Mouse (Mus musculus) CH12.LX (cell line): ENCODE results near the gene Nbas. TPM values are rescaled to one million over a fixed set of nuclear protein-coding genes. Genes with fewer than 3 reads are reported as not detected.

Experiments used
- DNase-seq: peaks from one replicate; pipeline ENCODE4 v3.0.0-alpha.2; 2013; ENCODE audit errors: extremely low read depth
- H3K27ac ChIP-seq: 2 replicates; pipeline ENCODE4 v1.5.1; 2012; ENCODE audit warnings: low read depth, mild to moderate bottlenecking, control low read depth, moderate library complexity; ENCODE audit not compliant: insufficient read depth
- H3K27me3 ChIP-seq: replicated peaks from 2 replicates; pipeline ENCODE3; 2012; ENCODE audit warnings: inconsistent platforms
- H3K36me3 ChIP-seq, 2 experiments: replicated peaks in 1 of 2; 2 replicates each; pipeline versions ENCODE3 to v1.6.1; 2012; ENCODE audit warnings: inconsistent platforms in 1 of 2, low read length in 1 of 2, mild to moderate bottlenecking in 1 of 2, mixed read lengths in 1 of 2, moderate library complexity in 1 of 2; ENCODE audit not compliant: control insufficient read depth in 1 of 2, insufficient read depth in 1 of 2
- H3K4me1 ChIP-seq, 2 experiments: 2 replicates each; pipeline ENCODE4 v1.6.1; 2012; ENCODE audit warnings: inconsistent platforms in 1 of 2, moderate library complexity in 1 of 2; ENCODE audit not compliant: insufficient read depth in 2 of 2, control insufficient read depth in 1 of 2
- H3K4me2 ChIP-seq: 2 replicates; pipeline ENCODE4 v1.6.1; 2012; ENCODE audit warnings: low read depth, mild to moderate bottlenecking, control low read depth; ENCODE audit not compliant: poor library complexity, insufficient read depth, severe bottlenecking
- H3K4me3 ChIP-seq, 3 experiments: fragments of 150-350 bp in 1 of 3; sonication (generic) in 1 of 3; replicated peaks in 1 of 3; 2 replicates each; pipeline versions ENCODE3 to v1.5.1; 2011 to 2012; ENCODE audit warnings: low read depth in 2 of 3, low read length in 2 of 3, mild to moderate bottlenecking in 2 of 3, moderate library complexity in 2 of 3, control low read depth in 1 of 3, improper control_type of control experiment in 1 of 3, inconsistent platforms in 1 of 3, mixed read lengths in 1 of 3; ENCODE audit not compliant: poor library complexity in 1 of 3
- H3K79me2 ChIP-seq: replicated peaks from 2 replicates; pipeline ENCODE4 v1.6.1; 2012; ENCODE audit warnings: mild to moderate bottlenecking, moderate library complexity; ENCODE audit not compliant: control insufficient read depth, poor library complexity, insufficient read depth, severe bottlenecking; ENCODE audit errors: extremely low read depth
- H3K9ac ChIP-seq: 2 replicates; pipeline ENCODE4 v1.6.1; 2012; ENCODE audit warnings: low read depth, mild to moderate bottlenecking, control low read depth, moderate library complexity; ENCODE audit not compliant: insufficient read depth
- H3K9me3 ChIP-seq: replicated peaks from 2 replicates; pipeline ENCODE3; 2012; ENCODE audit warnings: low read length, inconsistent platforms, mixed read lengths
- CHD1 ChIP-seq: IDR thresholded peaks from 2 replicates; pipeline ENCODE4 v1.6.1; 2012; ENCODE audit warnings: low read depth, low read length, improper control_type of control experiment, inconsistent platforms
- CHD2 ChIP-seq: IDR thresholded peaks from 2 replicates; pipeline ENCODE4 v1.6.1; 2011; ENCODE audit warnings: low read length, improper control_type of control experiment
- E2F4 ChIP-seq: IDR thresholded peaks from 2 replicates; pipeline ENCODE4 v1.6.1; 2011; ENCODE audit warnings: low read depth, low read length, improper control_type of control experiment; ENCODE audit not compliant: insufficient replicate concordance
- HCFC1 ChIP-seq: IDR thresholded peaks from 2 replicates; pipeline ENCODE4 v1.6.1; 2012; ENCODE audit warnings: low read depth, mild to moderate bottlenecking, inconsistent platforms, low read length, improper control_type of control experiment
- IRF4 ChIP-seq: IDR thresholded peaks from 2 replicates; pipeline ENCODE4 v1.6.1; 2014; ENCODE audit warnings: low read depth, mild to moderate bottlenecking, inconsistent platforms, low read length, improper control_type of control experiment
- JUND ChIP-seq: conservative IDR thresholded peaks from 2 replicates; pipeline ENCODE4 v1.6.1; 2011; ENCODE audit warnings: low read depth, low read length, improper control_type of control experiment
- MAFK ChIP-seq: IDR thresholded peaks from 2 replicates; pipeline ENCODE4 v1.6.1; 2011; ENCODE audit warnings: low read length, improper control_type of control experiment; ENCODE audit not compliant: insufficient replicate concordance
- MAZ ChIP-seq: IDR thresholded peaks from 2 replicates; pipeline ENCODE4 v1.6.1; 2012; ENCODE audit warnings: low read depth, mild to moderate bottlenecking, inconsistent platforms, low read length, improper control_type of control experiment, moderate library complexity
- MEF2A ChIP-seq: IDR thresholded peaks from 2 replicates; pipeline ENCODE4 v1.6.1; 2014; ENCODE audit warnings: low read depth, mild to moderate bottlenecking, inconsistent platforms, low read length, improper control_type of control experiment, borderline replicate concordance
- NELFE ChIP-seq: IDR thresholded peaks from 2 replicates; pipeline ENCODE4 v1.6.1; 2011; ENCODE audit warnings: low read depth, low read length, improper control_type of control experiment
- NRF1 ChIP-seq: IDR thresholded peaks from 2 replicates; pipeline ENCODE4 v1.6.1; 2014; ENCODE audit warnings: low read depth, mild to moderate bottlenecking, inconsistent platforms, low read length, improper control_type of control experiment, moderate library complexity
- PAX5 ChIP-seq: IDR thresholded peaks from 2 replicates; pipeline ENCODE4 v1.6.1; 2012; ENCODE audit warnings: low read length, inconsistent platforms, mixed read lengths
- POLR2A ChIP-seq: IDR thresholded peaks from 2 replicates; pipeline ENCODE4 v1.6.1; 2011; ENCODE audit warnings: low read depth, mild to moderate bottlenecking, improper control_type of control experiment, low read length
- RAD21 ChIP-seq: IDR thresholded peaks from 2 replicates; pipeline ENCODE4 v1.6.1; 2011; ENCODE audit warnings: low read depth, mild to moderate bottlenecking, low read length, improper control_type of control experiment, moderate library complexity
- SIN3A ChIP-seq: IDR thresholded peaks from 2 replicates; pipeline ENCODE4 v1.6.1; 2012; ENCODE audit warnings: low read length, improper control_type of control experiment, inconsistent platforms
- TBP ChIP-seq: conservative IDR thresholded peaks from 2 replicates; pipeline ENCODE4 v1.6.1; 2011; ENCODE audit warnings: low read depth, low read length, improper control_type of control experiment
- UBTF ChIP-seq: IDR thresholded peaks from 2 replicates; pipeline ENCODE4 v1.6.1; 2012; ENCODE audit warnings: low read depth, mild to moderate bottlenecking, inconsistent platforms, low read length, improper control_type of control experiment, moderate library complexity
- USF1 ChIP-seq: IDR thresholded peaks from 2 replicates; pipeline ENCODE4 v1.6.1; 2014; ENCODE audit warnings: low read depth, mild to moderate bottlenecking, inconsistent platforms, low read length, improper control_type of control experiment
- USF2 ChIP-seq: conservative IDR thresholded peaks from 2 replicates; pipeline ENCODE4 v1.6.1; 2011; ENCODE audit warnings: low read depth, low read length, improper control_type of control experiment
- ZC3H11A ChIP-seq: IDR thresholded peaks from 2 replicates; pipeline ENCODE4 v1.6.1; 2012; ENCODE audit warnings: low read depth, mild to moderate bottlenecking, inconsistent platforms, low read length, improper control_type of control experiment
- ZKSCAN1 ChIP-seq: IDR thresholded peaks from 2 replicates; pipeline ENCODE4 v1.6.1; 2012; ENCODE audit warnings: low read depth, inconsistent platforms, low read length, improper control_type of control experiment, borderline replicate concordance
- ZMIZ1 ChIP-seq: IDR thresholded peaks from 2 replicates; pipeline ENCODE4 v1.6.1; 2012; ENCODE audit warnings: low read depth, mild to moderate bottlenecking, inconsistent platforms, low read length, improper control_type of control experiment
- dilution Hi-C: fragments of 300-500 bp; cut with MboI; formaldehyde crosslinking; loops from 2 replicates; pipeline ENCODE4 v1.14.3; 2020; ENCODE audit warnings: low sequenced_read_pairs; ENCODE audit not compliant: extremely low pct_unique_long_range_greater_than_20kb, extremely low pct_ligation_motif_present
- in situ Hi-C: fragments of 300-500 bp; cut with MboI; formaldehyde crosslinking; loops from 3 replicates; pipeline ENCODE4 v1.14.3; 2019; ENCODE audit warnings: low sequenced_read_pairs, low pct_ligation_motif_present, low pct_unique_long_range_greater_than_20kb, mixed read lengths
- polyA plus RNA-seq: library from polyadenylated mRNA; unstranded; fragments of >175 nt; gene quantifications from 2 replicates; pipeline ENCODE4 v1.2.1, GENCODE M21; 2012; ENCODE audit warnings: low read depth; ENCODE audit not compliant: insufficient read length
- total RNA-seq, 2 experiments: library from RNA; depleted of rRNA; stranded (reverse); fragments of 300-350 nt in 1 of 2; fragments of >200 nt in 1 of 2; gene quantifications; 2 replicates each; pipeline ENCODE4 v1.2.3; 2012 to 2014

The Nbas gene
- total and polyA plus RNA-seq, 3 experiments: 16.9 to 51.6 (median 22.1) TPM

GRCm38 (mm10) chr12:13460223-13460853, 191.4 kb downstream of the Nbas start:
- no peak overlapping the region for H3K9ac ChIP-seq
- H3K9me3 ChIP-seq: no peaks in the 10 kb centered on the region
- H3K27ac ChIP-seq: no peak overlapping the region
- TF ChIP-seq NRF1 (no peak), UBTF (no peak), JUND (no peak), ZMIZ1 (no peak), ZC3H11A (no peak), MAFK (no peak), SIN3A (no peak), HCFC1 (no peak), PAX5 (no peak), USF2 (no peak), POLR2A (no peak), TBP (no peak), MAZ (no peak), USF1 (no peak), ZKSCAN1 (no peak), E2F4 (no peak)
- no peaks in the 10 kb centered on the region for H3K27me3 ChIP-seq
- no peaks in the 10 kb centered on the region for H3K79me2 ChIP-seq
- H3K4me3 ChIP-seq: no peak overlapping the region
- H3K4me1 ChIP-seq: peaks cover 8 to 38% of the 10 kb centered on the region in 2 experiments; a peak in 3 of 4 replicates
- H3K36me3 ChIP-seq: peaks cover 24 to 44% of the 10 kb centered on the region in 2 experiments
- H3K4me2 ChIP-seq: no peak overlapping the region
- in situ Hi-C loops: no loop called here
- dilution Hi-C loops: no loop called here
- no peak for DNase-seq

- peaks cover 24 to 40% of the 10 kb centered on the region in 2 experiments for H3K36me3 ChIP-seq
- no peak overlapping the region for H3K27ac ChIP-seq
- no peaks in the 10 kb centered on the region for H3K79me2 ChIP-seq
- TF ChIP-seq POLR2A (no peak), USF1 (no peak), MEF2A (no peak), RAD21 (no peak), IRF4 (no peak), USF2 (no peak), NELFE (no peak), NRF1 (no peak), TBP (no peak), CHD1 (no peak), ZC3H11A (no peak), CHD2 (no peak)
- dilution Hi-C loops (no loop called here), in situ Hi-C loops (no loop called here)
- H3K4me1 ChIP-seq: peaks cover 14 to 48% of the 10 kb centered on the region in 2 experiments
- no peaks in the 10 kb centered on the region for H3K9me3 ChIP-seq
- H3K4me3 ChIP-seq: no peak overlapping the region
- no peak overlapping the region for H3K4me2 ChIP-seq
- no peaks in the 10 kb centered on the region for H3K27me3 ChIP-seq
- no peak overlapping the region for H3K9ac ChIP-seq
- no peak for DNase-seq
Observed at GRCm38 (mm10) chr12:13461558-13462153, 192.7 kb downstream of the Nbas start.
